Mouse (Mus musculus) C2C12 (cell line): ENCODE measurements at regions not wholly inside any gene's neighbourhood (a gene's known extent, or its start where the extent isn't known, plus 50 kb on each side); places are given as distances from the start of the nearest gene placed in this dataset.
A peak's percentile ranks its signal among the peaks of the same experiment; 100 is the strongest.

ENCODE experiments used
- CEBPB ChIP-seq: IDR thresholded peaks from one replicate; pipeline ENCODE4 v1.6.1; 2011; ENCODE audit warnings: low read depth, mild to moderate bottlenecking, control low read depth, moderate library complexity
- CTCF ChIP-seq: IDR thresholded peaks from one replicate; pipeline ENCODE4 v1.5.1; 2011; ENCODE audit not compliant: control insufficient read depth, insufficient read depth, insufficient read length
- FOSL1 ChIP-seq: IDR thresholded peaks from one replicate; pipeline ENCODE4 v1.8.0; 2011; ENCODE audit warnings: mild to moderate bottlenecking, low read length; ENCODE audit not compliant: poor library complexity, insufficient read depth, severe bottlenecking
- MAX ChIP-seq: IDR thresholded peaks from one replicate; pipeline ENCODE4 v1.6.1; 2011; ENCODE audit warnings: mild to moderate bottlenecking, control low read depth
- USF1 ChIP-seq: IDR thresholded peaks from one replicate; pipeline ENCODE4 v1.6.1; 2011; ENCODE audit warnings: low read depth, mild to moderate bottlenecking, control low read depth, moderate library complexity

DNA sequence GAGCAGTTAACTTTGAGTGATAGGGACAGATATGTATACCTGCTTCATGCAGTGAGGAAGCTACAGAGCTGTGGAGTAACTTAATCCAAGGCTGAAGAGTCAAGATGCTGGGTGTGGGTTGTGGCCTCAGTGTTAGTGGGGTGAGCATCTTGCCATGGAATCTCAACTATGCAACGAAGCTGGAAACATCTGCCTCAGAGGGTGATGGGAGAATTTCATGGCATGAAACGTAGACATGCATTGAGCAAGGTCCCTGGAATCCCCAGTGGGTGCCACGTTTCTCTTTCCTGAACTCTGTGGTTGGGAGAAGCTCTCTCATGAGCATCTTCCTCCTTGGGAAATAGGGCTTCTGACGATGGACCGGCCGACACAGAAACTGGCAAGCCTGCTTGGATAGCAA, 208.4 kb upstream of the Dio3 start:
- no peak for TF ChIP-seq CTCF
- TF ChIP-seq CEBPB, result peak; percentile 52
- no peak for TF ChIP-seq FOSL1
- TF ChIP-seq MAX, result no peak
- TF ChIP-seq USF1, result no peak
